ENCODE assay signal across 17 mouse cellular contexts in the genomic region with DNA sequence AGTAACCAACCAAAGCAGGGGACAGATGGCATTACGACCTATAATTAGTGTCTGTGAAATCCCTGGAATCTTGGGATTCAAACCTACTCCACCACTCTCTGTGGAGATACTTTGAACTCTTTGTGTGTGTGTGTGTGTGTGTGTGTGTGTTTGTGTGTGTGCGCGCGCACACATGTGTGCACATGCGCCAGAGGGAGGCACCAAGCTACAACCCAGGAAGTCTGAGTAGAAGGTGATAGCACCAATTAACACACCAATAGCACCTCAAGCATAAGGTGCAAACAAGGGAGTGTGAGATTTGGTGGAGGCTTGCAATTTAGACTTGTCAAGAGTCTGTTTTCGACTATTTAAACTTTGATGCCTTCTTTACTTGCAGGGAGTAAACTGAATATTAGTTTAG.
DNase-seq lines count a peak whose midpoint lies in the region; ATAC-seq lines count a peak whose summit lies in the region.
"Had no signal": no experiment of that assay in that cellular context is flagged by ENCODE, and none has a peak within 500 bp of the region (broad histone marks: within the 10 kb centered on the region; RNA-seq: fewer than 3 reads in every experiment).

No protein-coding gene starts in this region.

- no peaks in the 10 kb centered on the region for H3K36me3 ChIP-seq in heart, embryonic 14.5 days (ENCODE audit: control insufficient read depth, insufficient read depth, low read length)
- H3K36me3 ChIP-seq in heart, embryonic 11.5 days (ENCODE audit: control insufficient read depth, insufficient read depth, low read length), result no peaks in the 10 kb centered on the region
- H3K36me3 ChIP-seq in lung, embryonic 15.5 days, result no peaks in the 10 kb centered on the region
- H3K36me3 ChIP-seq in embryonic facial prominence, embryonic 14.5 days (ENCODE audit: control insufficient read depth, insufficient read depth, low read length), result no peaks in the 10 kb centered on the region
- H3K36me3 ChIP-seq in forebrain, embryonic 16.5 days (ENCODE audit: control insufficient read depth, insufficient read depth), result no peaks in the 10 kb centered on the region
- H3K36me3 ChIP-seq: heart, embryonic 12.5 days; hindbrain, embryonic 10.5 days; kidney, embryonic 15.5 days; liver, embryonic 13.5 days; midbrain, embryonic 13.5 days had no signal

- H3K4me3 ChIP-seq in heart, embryonic 14.5 days (ENCODE audit: control insufficient read depth in 1 of 2, insufficient read depth in 1 of 2, low read depth in 1 of 2, low read length in 2 of 2), result no peak overlapping the region
- H3K4me3 ChIP-seq in heart, embryonic 11.5 days (ENCODE audit: low read depth, low read length), result no peak overlapping the region
- H3K4me3 ChIP-seq in lung, embryonic 15.5 days, result no peak overlapping the region
- no peak overlapping the region for H3K4me3 ChIP-seq in embryonic facial prominence, embryonic 14.5 days (ENCODE audit: low read depth, low read length)
- no peak overlapping the region for H3K4me3 ChIP-seq in forebrain, embryonic 16.5 days (replicated peaks; ENCODE audit: low read length)
- H3K4me3 ChIP-seq: hindbrain, embryonic 10.5 days; kidney, embryonic 15.5 days; liver, embryonic 13.5 days; midbrain, embryonic 13.5 days had no signal

- no peak overlapping the region for H3K9ac ChIP-seq in heart, embryonic 14.5 days (ENCODE audit: low read length)
- H3K9ac ChIP-seq in heart, embryonic 11.5 days (ENCODE audit: low read depth, low read length), result no peak overlapping the region
- H3K9ac ChIP-seq in lung, embryonic 15.5 days, result no peak overlapping the region
- no peak overlapping the region for H3K9ac ChIP-seq in embryonic facial prominence, embryonic 14.5 days (ENCODE audit: low read depth, low read length)
- no peak overlapping the region for H3K9ac ChIP-seq in forebrain, embryonic 16.5 days (replicated peaks; ENCODE audit: low read depth, low read length)
- H3K9ac ChIP-seq: heart, embryonic 12.5 days; kidney, embryonic 15.5 days; liver, embryonic 13.5 days; midbrain, embryonic 13.5 days had no signal

- no peak for ATAC-seq in heart, embryonic 14.5 days (ENCODE audit: insufficient number of reproducible peaks, insufficient read depth, low FRiP score, low read depth)
- ATAC-seq in heart, embryonic 11.5 days (replicated peaks; ENCODE audit: insufficient number of reproducible peaks, low FRiP score, low TSS enrichment), result no peak
- no peak for ATAC-seq in lung, embryonic 15.5 days (ENCODE audit: borderline replicate concordance, extremely low read depth, low FRiP score, low TSS enrichment)
- ATAC-seq in embryonic facial prominence, embryonic 14.5 days (ENCODE audit: low read depth), result no peak
- ATAC-seq in forebrain, embryonic 16.5 days, result peak; percentile 49
- no peak for ATAC-seq in granulocyte monocyte progenitor cell, adult 5-6 weeks (replicated peaks; ENCODE audit: poor library complexity, severe bottlenecking)
- ATAC-seq: intestine, postnatal 0 days had no signal

- peaks cover 14% of the 10 kb centered on the region in 2 experiments for H3K4me1 ChIP-seq in heart, embryonic 14.5 days (ENCODE audit: control insufficient read depth in 2 of 2, insufficient read depth in 2 of 2, low read length in 2 of 2)
- H3K4me1 ChIP-seq in heart, embryonic 11.5 days (ENCODE audit: control insufficient read depth, insufficient read depth, low read length), result peaks cover 9% of the 10 kb centered on the region
- peaks cover 17% of the 10 kb centered on the region for H3K4me1 ChIP-seq in lung, embryonic 15.5 days
- peaks cover 45% of the 10 kb centered on the region for H3K4me1 ChIP-seq in embryonic facial prominence, embryonic 14.5 days (ENCODE audit: control insufficient read depth, insufficient read depth, low read length)
- H3K4me1 ChIP-seq in forebrain, embryonic 16.5 days (replicated peaks; ENCODE audit: control insufficient read depth, insufficient read depth, low read length), result peaks cover 25% of the 10 kb centered on the region
- H3K4me1 ChIP-seq: hindbrain, embryonic 10.5 days; liver, embryonic 13.5 days had no signal

- peaks cover 8% of the 10 kb centered on the region for H3K27me3 ChIP-seq in heart, embryonic 14.5 days (ENCODE audit: control insufficient read depth, insufficient read depth, low read length)
- H3K27me3 ChIP-seq in heart, embryonic 11.5 days (ENCODE audit: control insufficient read depth, insufficient read depth, low read length), result no peaks in the 10 kb centered on the region
- no peaks in the 10 kb centered on the region for H3K27me3 ChIP-seq in lung, embryonic 15.5 days
- no peaks in the 10 kb centered on the region for H3K27me3 ChIP-seq in embryonic facial prominence, embryonic 14.5 days (replicated peaks; ENCODE audit: control insufficient read depth, insufficient read depth, low read length)
- no peaks in the 10 kb centered on the region for H3K27me3 ChIP-seq in forebrain, embryonic 16.5 days (replicated peaks; ENCODE audit: control insufficient read depth, insufficient read depth, low read length)
- H3K27me3 ChIP-seq: liver, embryonic 13.5 days; midbrain, embryonic 13.5 days had no signal

- DNase-seq in lung, adult 18-20 months, result no peak
- no peak for DNase-seq in embryonic facial prominence, embryonic 14.5 days (ENCODE audit: low spot score)
- no peak for DNase-seq in thymus, postnatal 14 days
- DNase-seq: adrenal gland, postnatal 36 days; gastrocnemius, postnatal 36 days; liver, embryonic 13.5 days had no signal

- H3K9me3 ChIP-seq in heart, embryonic 14.5 days (ENCODE audit: control insufficient read depth, low read length), result no peaks in the 10 kb centered on the region
- no peaks in the 10 kb centered on the region for H3K9me3 ChIP-seq in heart, embryonic 11.5 days (replicated peaks; ENCODE audit: control insufficient read depth, low read length)
- no peaks in the 10 kb centered on the region for H3K9me3 ChIP-seq in lung, embryonic 15.5 days
- no peaks in the 10 kb centered on the region for H3K9me3 ChIP-seq in embryonic facial prominence, embryonic 14.5 days (ENCODE audit: control insufficient read depth, low read length)
- no peaks in the 10 kb centered on the region for H3K9me3 ChIP-seq in forebrain, embryonic 16.5 days (ENCODE audit: control insufficient read depth, low read length)
- H3K9me3 ChIP-seq: heart, embryonic 12.5 days; hindbrain, embryonic 10.5 days; kidney, embryonic 15.5 days; liver, embryonic 13.5 days; midbrain, embryonic 13.5 days had no signal

- H3K27ac ChIP-seq in heart, embryonic 14.5 days (replicated peaks in 1 of 2; ENCODE audit: control insufficient read depth in 1 of 2, insufficient read depth in 1 of 2, low read depth in 2 of 2, low read length in 2 of 2), result peak overlapping the region in 1 of 2 experiments; percentile 59; a peak in 2 of 4 replicates
- H3K27ac ChIP-seq in heart, embryonic 11.5 days (ENCODE audit: low read depth, low read length), result no peak overlapping the region
- peak overlapping the region; percentile 48 for H3K27ac ChIP-seq in lung, embryonic 15.5 days
- H3K27ac ChIP-seq in embryonic facial prominence, embryonic 14.5 days (replicated peaks; ENCODE audit: low read depth, low read length), result peak overlapping the region; percentile 45; the same call in 1 of the 2 replicates
- H3K27ac ChIP-seq in forebrain, embryonic 16.5 days (ENCODE audit: low read length), result peak overlapping the region; percentile 77
- H3K27ac ChIP-seq: hindbrain, embryonic 10.5 days; hindbrain, postnatal 0 days; kidney, embryonic 15.5 days; liver, embryonic 13.5 days; midbrain, embryonic 13.5 days had no signal

- peak overlapping the region; percentile 54 for H3K4me2 ChIP-seq in heart, embryonic 14.5 days (ENCODE audit: low read length)
- H3K4me2 ChIP-seq in heart, embryonic 11.5 days, result no peak overlapping the region; the same call in 1 of the 2 replicates
- no peak overlapping the region for H3K4me2 ChIP-seq in lung, embryonic 15.5 days
- no peak overlapping the region for H3K4me2 ChIP-seq in embryonic facial prominence, embryonic 14.5 days (ENCODE audit: low read depth, low read length)
- no peak overlapping the region; the same call in 1 of the 2 replicates for H3K4me2 ChIP-seq in forebrain, embryonic 16.5 days (ENCODE audit: low read length)
- H3K4me2 ChIP-seq: kidney, embryonic 15.5 days; liver, embryonic 13.5 days; midbrain, embryonic 13.5 days had no signal

- WGBS in heart, embryonic 14.5 days, result 75% methylated on average over 6 of the region's 6 CpGs
- 71% methylated on average over 6 of the region's 6 CpGs for WGBS in heart, embryonic 11.5 days (ENCODE audit: insufficient replicate concordance)
- 69% methylated on average over 6 of the region's 6 CpGs for WGBS in lung, embryonic 15.5 days
- 82% methylated on average over 6 of the region's 6 CpGs for WGBS in embryonic facial prominence, embryonic 14.5 days
- 63% methylated on average over 6 of the region's 6 CpGs for WGBS in forebrain, embryonic 16.5 days
